Mouse (Mus musculus) brain, embryonic 14.5 days (tissue): ENCODE measurements around the gene Mysm1.

Experiments used
- CTCF ChIP-seq: fragments of 200-500 bp; IDR thresholded peaks from 2 replicates; pipeline ENCODE4 v1.5.1; 2012; ENCODE audit warnings: inconsistent platforms, mild to moderate bottlenecking, moderate library complexity, borderline replicate concordance; ENCODE audit not compliant: insufficient read depth, insufficient read length; ENCODE audit errors: extremely low read depth
- POLR2A ChIP-seq: fragments of 200-500 bp; IDR thresholded peaks from 2 replicates; pipeline ENCODE4 v1.6.1; 2012; ENCODE audit warnings: mild to moderate bottlenecking, inconsistent platforms, borderline replicate concordance; ENCODE audit not compliant: poor library complexity, insufficient read depth, insufficient read length, severe bottlenecking; ENCODE audit errors: extremely low read depth

DNA sequence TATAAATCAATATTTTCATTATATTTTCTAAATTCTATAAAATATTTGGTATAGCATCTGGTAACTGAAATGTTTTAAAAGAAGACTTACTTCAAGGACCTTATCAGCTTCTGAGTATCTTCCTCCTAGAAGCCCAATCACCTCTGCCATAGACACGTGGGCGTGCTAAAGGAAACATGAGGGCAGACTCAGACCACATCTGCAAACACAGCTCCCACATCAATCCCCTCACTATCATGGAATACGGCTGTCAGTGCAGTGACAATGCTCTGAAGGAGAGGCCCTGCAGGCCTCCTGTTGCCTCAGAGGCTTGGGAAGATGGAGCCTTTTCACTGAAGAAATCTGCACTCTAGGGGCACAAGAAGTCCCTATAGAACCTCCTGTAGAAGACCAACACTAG lies 26.1 kb downstream of the Mysm1 start:
- no peak for TF ChIP-seq CTCF
- TF ChIP-seq POLR2A, result no peak
